Mouse (Mus musculus): ENCODE measurements around the gene Ncaph. TPM values are rescaled to one million over a fixed set of nuclear protein-coding genes. Genes with fewer than 3 reads are reported as not detected.
A peak's percentile ranks its signal among the peaks of the same experiment; 100 is the strongest.
"Not testable (repeated sequence)": the region's sequence is repeated elsewhere in the genome, so short reads cannot be mapped to it uniquely, and the experiment has no call there.

The Ncaph gene
- polyA plus RNA-seq, 1 experiment from 2014 or later: 76.4 TPM

GRCm38 (mm10) chr2:127090151-127090550 lies 43.6 kb downstream of the Ncaph start:
- DNase-seq (ENCODE audit: low spot score): not testable (repeated sequence)

GRCm38 (mm10) chr2:127086235-127086634 lies 47.5 kb downstream of the Ncaph start:
- DNase-seq (ENCODE audit: low spot score): peak; percentile 63

GRCm38 (mm10) chr2:127080591-127081218 lies 53.0 kb downstream of the Ncaph start:
- DNase-seq (ENCODE audit: low spot score): no peak

- no peak for DNase-seq (ENCODE audit: low spot score)
Measured at GRCm38 (mm10) chr2:127079881-127080590, 53.7 kb downstream of the Ncaph start.

GRCm38 (mm10) chr2:127079066-127079465 lies 54.7 kb downstream of the Ncaph start:
- DNase-seq (ENCODE audit: low spot score): not testable (repeated sequence)

- DNase-seq (ENCODE audit: low spot score): no peak
Measured at GRCm38 (mm10) chr2:127077611-127078010, 56.1 kb downstream of the Ncaph start.

- no peak for DNase-seq (ENCODE audit: low spot score)
Measured at GRCm38 (mm10) chr2:127074116-127074515, 59.6 kb downstream of the Ncaph start.

GRCm38 (mm10) chr2:127070879-127071278 lies 62.9 kb downstream of the Ncaph start:
- DNase-seq (ENCODE audit: low spot score): no peak

- DNase-seq (ENCODE audit: low spot score): peak; percentile 94
Measured at GRCm38 (mm10) chr2:127070435-127070841, 63.3 kb downstream of the Ncaph start, which contains the start of gene Blvra. Blvra (plus strand) TSS chr2:127070665.

GRCm38 (mm10) chr2:127069781-127070434 lies 63.8 kb downstream of the Ncaph start:
- DNase-seq (ENCODE audit: low spot score): no peak

- DNase-seq (ENCODE audit: low spot score): no peak
Measured at GRCm38 (mm10) chr2:127068806-127069205, 64.9 kb downstream of the Ncaph start.

GRCm38 (mm10) chr2:127061471-127061870 lies 72.3 kb downstream of the Ncaph start:
- DNase-seq (ENCODE audit: low spot score): no peak

Other genes with a start within 250 kb of the Ncaph start
- 86.8 and 89.5 TPM in 2 replicates for gene Sppl2a, start 200.7 kb downstream of the Ncaph start, polyA plus RNA-seq (2015; fragmentation: Nextera tagmentation; extraction: Ambion mirVana)
- gene Ap4e1, start 125.2 kb downstream of the Ncaph start, polyA plus RNA-seq (2015; fragmentation: Nextera tagmentation; extraction: Ambion mirVana): 7.0 and 9.1 TPM in 2 replicates
- gene Blvra, start 63.3 kb downstream of the Ncaph start, polyA plus RNA-seq (2015; fragmentation: Nextera tagmentation; extraction: Ambion mirVana): 68.9 and 69.1 TPM in 2 replicates
- gene Itpripl1, start 9.5 kb upstream of the Ncaph start, polyA plus RNA-seq (2015; fragmentation: Nextera tagmentation; extraction: Ambion mirVana): 31.0 and 35.6 TPM in 2 replicates
- 2.4 and 2.8 TPM in 2 replicates for gene 1810024B03Rik, start 74.3 kb upstream of the Ncaph start, polyA plus RNA-seq (2015; fragmentation: Nextera tagmentation; extraction: Ambion mirVana)
- gene Snrnp200, start 74.4 kb upstream of the Ncaph start, polyA plus RNA-seq (2015; fragmentation: Nextera tagmentation; extraction: Ambion mirVana): 37.7 and 43.2 TPM in 2 replicates
- 86.2 and 91.2 TPM in 2 replicates for gene Ciao1, start 113.9 kb upstream of the Ncaph start, polyA plus RNA-seq (2015; fragmentation: Nextera tagmentation; extraction: Ambion mirVana)
- 30.7 and 34.2 TPM in 2 replicates for gene Tmem127, start 114.0 kb upstream of the Ncaph start, polyA plus RNA-seq (2015; fragmentation: Nextera tagmentation; extraction: Ambion mirVana)
- 56.7 and 61.8 TPM in 2 replicates for gene Stard7, start 136.3 kb upstream of the Ncaph start, polyA plus RNA-seq (2015; fragmentation: Nextera tagmentation; extraction: Ambion mirVana)
- 145 and 188 TPM in 2 replicates for gene Dusp2, start 202.2 kb upstream of the Ncaph start, polyA plus RNA-seq (2015; fragmentation: Nextera tagmentation; extraction: Ambion mirVana)
- 0.14 and 0.39 TPM in 2 replicates for gene Astl, start 204.7 kb upstream of the Ncaph start, polyA plus RNA-seq (2015; fragmentation: Nextera tagmentation; extraction: Ambion mirVana)
- gene Adra2b, start 229.3 kb upstream of the Ncaph start, polyA plus RNA-seq (2015; fragmentation: Nextera tagmentation; extraction: Ambion mirVana): 0.47 and 0.50 TPM in 2 replicates

Data from thymus, postnatal 0 days (tissue).